Mouse (Mus musculus) hindbrain, postnatal 0 days (tissue): ENCODE measurements at regions not wholly inside any gene's neighbourhood (a gene's known extent, or its start where the extent isn't known, plus 50 kb on each side); places are given as distances from the start of the nearest gene placed in this dataset.
A peak's percentile ranks its signal among the peaks of the same experiment; 100 is the strongest.

Source experiments
- ATAC-seq: fragments of 200-750 bp; cut with Nextera tagmentation; 2 replicates; pipeline ENCODE4 v1.8.0; 2017; ENCODE audit warnings: mild to moderate bottlenecking, moderate TSS enrichment, moderate library complexity
- DNase-seq: peaks from one replicate; pipeline ENCODE4 v3.0.0-alpha.2; 2015; ENCODE audit warnings: low spot score
- H3K27ac ChIP-seq: fragments of 300-500 bp; sonication (generic); 2 replicates; pipeline ENCODE4 v1.5.1; 2014; ENCODE audit warnings: mild to moderate bottlenecking
- H3K27me3 ChIP-seq: fragments of 300-500 bp; sonication (generic); 2 replicates; pipeline ENCODE4 v1.6.1; 2014; ENCODE audit warnings: low read length, mixed read lengths; ENCODE audit not compliant: insufficient read depth
- H3K36me3 ChIP-seq: fragments of 300-500 bp; sonication (generic); 2 replicates; pipeline ENCODE4 v1.6.1; 2014; ENCODE audit warnings: low read length, mixed read lengths; ENCODE audit not compliant: insufficient read depth
- H3K4me1 ChIP-seq: fragments of 300-500 bp; sonication (generic); 2 replicates; pipeline ENCODE4 v1.6.1; 2014; ENCODE audit warnings: antibody characterized with exemption, low read length, mixed read lengths; ENCODE audit not compliant: insufficient read depth
- H3K4me2 ChIP-seq: fragments of 300-500 bp; sonication (generic); 2 replicates; pipeline ENCODE4 v1.6.1; 2014; ENCODE audit warnings: low read depth, mild to moderate bottlenecking, low read length, moderate library complexity, mixed read lengths
- H3K4me3 ChIP-seq: fragments of 300-500 bp; sonication (generic); 2 replicates; pipeline ENCODE4 v1.5.1; 2014; ENCODE audit warnings: low read length
- H3K9ac ChIP-seq: fragments of 300-500 bp; sonication (generic); replicated peaks from 2 replicates; pipeline ENCODE4 v1.6.1; 2014; ENCODE audit warnings: mild to moderate bottlenecking, low read length, moderate library complexity, mixed read lengths
- H3K9me3 ChIP-seq: fragments of 300-500 bp; sonication (generic); 2 replicates; pipeline ENCODE4 v1.6.1; 2016; ENCODE audit warnings: low read length, mixed read lengths
- CTCF ChIP-seq: IDR thresholded peaks from 2 replicates; pipeline ENCODE4 v1.5.1; 2016; ENCODE audit warnings: antibody characterized with exemption, control low read depth, low read depth
- WGBS: fragments of 180-500 bp; shearing (Covaris S2); extraction: QIAGEN DNeasy Blood & Tissue Kit; methylation state at CpG from one replicate; pipeline ENCODE4 v1.1.7; 2014; 5-methylcytosine and 5-hydroxymethylcytosine counted together

- no peak for DNase-seq
- Histone ChIP-seq H3K9me3 (no peaks in the 10 kb centered on the region), H3K4me2 (no peak overlapping the region), H3K9ac (no peak overlapping the region), H3K27me3 (no peaks in the 10 kb centered on the region), H3K36me3 (no peaks in the 10 kb centered on the region), H3K4me3 (no peak overlapping the region), H3K27ac (no peak overlapping the region), H3K4me1 (no peaks in the 10 kb centered on the region)
- TF ChIP-seq CTCF, result no peak
- no peak for ATAC-seq
- WGBS, result 98% methylated on average over 1 of the region's 1 CpGs
Observed at GRCm38 (mm10) chr3:83663716-83664115, 102.4 kb upstream of the Sfrp2 start.

GRCm38 (mm10) chr3:83676147-83676546, 90.0 kb upstream of the Sfrp2 start:
- no peak overlapping the region for H3K9ac ChIP-seq
- WGBS, result 78% methylated on average over 5 of the region's 5 CpGs

GRCm38 (mm10) chr3:83686611-83687010, 79.5 kb upstream of the Sfrp2 start:
- 96% methylated on average over 15 of the region's 15 CpGs for WGBS
- DNase-seq (no peak), ATAC-seq (no peak)
- Histone ChIP-seq H3K27ac (no peak overlapping the region), H3K4me2 (no peak overlapping the region), H3K36me3 (no peaks in the 10 kb centered on the region), H3K9ac (no peak overlapping the region), H3K9me3 (no peaks in the 10 kb centered on the region), H3K4me3 (no peak overlapping the region), H3K4me1 (no peaks in the 10 kb centered on the region), H3K27me3 (no peaks in the 10 kb centered on the region)
- no peak for TF ChIP-seq CTCF

More at GRCm38 (mm10) chr3:83676147-83676546, 90.0 kb upstream of the Sfrp2 start:
- Histone ChIP-seq H3K9me3 (no peaks in the 10 kb centered on the region), H3K4me2 (no peak overlapping the region), H3K36me3 (no peaks in the 10 kb centered on the region), H3K4me3 (no peak overlapping the region), H3K27me3 (no peaks in the 10 kb centered on the region), H3K4me1 (no peaks in the 10 kb centered on the region), H3K27ac (no peak overlapping the region)
- ATAC-seq (no peak), DNase-seq (no peak)
- TF ChIP-seq CTCF, result no peak

- Histone ChIP-seq H3K4me3 (no peak overlapping the region), H3K36me3 (no peaks in the 10 kb centered on the region), H3K27me3 (no peaks in the 10 kb centered on the region), H3K4me1 (no peaks in the 10 kb centered on the region), H3K27ac (no peak overlapping the region), H3K9ac (no peak overlapping the region), H3K9me3 (no peaks in the 10 kb centered on the region), H3K4me2 (no peak overlapping the region)
- DNase-seq (no peak), ATAC-seq (no peak)
- 75% methylated on average over 4 of the region's 4 CpGs for whole genome bisulfite sequencing
- TF ChIP-seq CTCF, result no peak
Observed at GRCm38 (mm10) chr3:83687503-83687902, 78.6 kb upstream of the Sfrp2 start.

GRCm38 (mm10) chr3:83689068-83689976, 76.8 kb upstream of the Sfrp2 start:
- Histone ChIP-seq H3K27me3 (no peaks in the 10 kb centered on the region), H3K4me1 (no peaks in the 10 kb centered on the region), H3K9ac (no peak overlapping the region), H3K27ac (no peak overlapping the region), H3K4me2 (no peak overlapping the region), H3K4me3 (no peak overlapping the region), H3K36me3 (no peaks in the 10 kb centered on the region), H3K9me3 (no peaks in the 10 kb centered on the region)
- no peak for TF ChIP-seq CTCF
- DNase-seq (peak; percentile 15), ATAC-seq (no peak)
- 69% methylated on average over 12 of the region's 12 CpGs for WGBS

GRCm38 (mm10) chr3:83694505-83694904, 71.6 kb upstream of the Sfrp2 start:
- Histone ChIP-seq H3K4me1 (no peaks in the 10 kb centered on the region), H3K36me3 (no peaks in the 10 kb centered on the region), H3K4me2 (no peak overlapping the region), H3K27ac (no peak overlapping the region), H3K4me3 (no peak overlapping the region), H3K27me3 (no peaks in the 10 kb centered on the region), H3K9me3 (no peaks in the 10 kb centered on the region), H3K9ac (no peak overlapping the region)
- no peak for TF ChIP-seq CTCF
- ATAC-seq (no peak), DNase-seq (no peak)
- WGBS, result 75% methylated on average over 5 of the region's 5 CpGs

GRCm38 (mm10) chr3:83699751-83700150, 66.4 kb upstream of the Sfrp2 start:
- no peak for TF ChIP-seq CTCF
- ATAC-seq, result no peak

More at GRCm38 (mm10) chr3:83699751-83700150, 66.4 kb upstream of the Sfrp2 start:
- DNase-seq, result no peak
- H3K9me3 ChIP-seq, result no peaks in the 10 kb centered on the region
- H3K9ac ChIP-seq, result no peak overlapping the region
- no peaks in the 10 kb centered on the region for H3K27me3 ChIP-seq
- H3K4me1 ChIP-seq, result no peaks in the 10 kb centered on the region
- no peaks in the 10 kb centered on the region for H3K36me3 ChIP-seq
- H3K27ac ChIP-seq, result no peak overlapping the region
- no peak overlapping the region for H3K4me2 ChIP-seq
- WGBS, result 86% methylated on average over 3 of the region's 3 CpGs
- no peak overlapping the region for H3K4me3 ChIP-seq
